Mouse (Mus musculus) liver, embryonic 14.5 days (tissue): ENCODE measurements around the gene Mcat. TPM values are rescaled to one million over a fixed set of nuclear protein-coding genes. Genes with fewer than 3 reads are reported as not detected.

Source experiments
- ATAC-seq: fragments of 200-750 bp; cut with Nextera tagmentation; 2 replicates; pipeline ENCODE4 v1.8.0; 2017; ENCODE audit warnings: moderate number of reproducible peaks, mild to moderate bottlenecking, moderate library complexity; ENCODE audit not compliant: insufficient read depth
- DNase-seq, 3 experiments: peaks; one replicate each; pipeline ENCODE4 v3.0.0-alpha.2; 2012 to 2013; ENCODE audit warnings: low read depth in 3 of 3, low spot score in 3 of 3
- H3K27ac ChIP-seq: fragments of 300-500 bp; sonication (generic); 2 replicates; pipeline ENCODE4 v1.5.1; 2014; ENCODE audit warnings: moderate library complexity, mild to moderate bottlenecking, control low read depth, inconsistent platforms
- H3K27me3 ChIP-seq: fragments of 300-500 bp; sonication (generic); 2 replicates; pipeline ENCODE4 v1.6.1; 2014; ENCODE audit warnings: mild to moderate bottlenecking, low read length, moderate library complexity; ENCODE audit not compliant: control insufficient read depth, insufficient read depth
- H3K36me3 ChIP-seq: fragments of 300-500 bp; sonication (generic); replicated peaks from 2 replicates; pipeline ENCODE4 v1.6.1; 2014; ENCODE audit warnings: low read depth; ENCODE audit not compliant: control insufficient read depth, insufficient read depth
- H3K4me1 ChIP-seq, 2 experiments: fragments of 200-500 bp in 1 of 2; fragments of 300-500 bp in 1 of 2; sonication (generic) in 1 of 2; replicated peaks; 2 replicates each; pipeline ENCODE4 v1.6.1; 2012 to 2014; ENCODE audit warnings: antibody characterized with exemption in 1 of 2, inconsistent platforms in 1 of 2, low read length in 1 of 2; ENCODE audit not compliant: control insufficient read depth in 2 of 2, insufficient read depth in 2 of 2
- H3K4me2 ChIP-seq: fragments of 300-500 bp; sonication (generic); 2 replicates; pipeline ENCODE4 v1.6.1; 2014; ENCODE audit warnings: low read depth, mild to moderate bottlenecking, control low read depth, moderate library complexity
- H3K4me3 ChIP-seq, 2 experiments: fragments of 200-500 bp in 1 of 2; fragments of 300-500 bp in 1 of 2; sonication (generic) in 1 of 2; 2 replicates each; pipeline ENCODE4 v1.5.1; 2012 to 2014; ENCODE audit warnings: low read depth in 2 of 2, low read length in 2 of 2, mild to moderate bottlenecking in 2 of 2, control low read depth in 1 of 2, inconsistent platforms in 1 of 2, moderate library complexity in 1 of 2; ENCODE audit not compliant: insufficient read depth in 1 of 2
- H3K9ac ChIP-seq: fragments of 300-500 bp; sonication (generic); replicated peaks from 2 replicates; pipeline ENCODE4 v1.6.1; 2014; ENCODE audit warnings: mild to moderate bottlenecking, control low read depth, moderate library complexity
- H3K9me3 ChIP-seq: fragments of 300-500 bp; sonication (generic); 2 replicates; pipeline ENCODE4 v1.6.1; 2016; ENCODE audit warnings: low read length, mixed read lengths; ENCODE audit not compliant: control insufficient read depth
- CTCF ChIP-seq: IDR thresholded peaks from 2 replicates; pipeline ENCODE4 v1.5.1; 2016; ENCODE audit warnings: antibody characterized with exemption, low read depth, control low read depth
- EP300 ChIP-seq: IDR thresholded peaks from 2 replicates; pipeline ENCODE4 v1.6.1; 2016; ENCODE audit warnings: antibody characterized with exemption, low read depth
- WGBS: fragments of 180-500 bp; shearing (Covaris S2); extraction: QIAGEN DNeasy Blood & Tissue Kit; methylation state at CpG from one replicate; pipeline ENCODE4 v1.1.7; 2014; ENCODE audit not compliant: insufficient replicate concordance; 5-methylcytosine and 5-hydroxymethylcytosine counted together
- polyA plus RNA-seq, 2 experiments: library from polyadenylated mRNA; depleted of rRNA in 1 of 2; stranded (reverse) in 1 of 2; unstranded in 1 of 2; fragments of >200 nt; fragmentation: Nextera tagmentation in 1 of 2; extraction: Ambion mirVana in 1 of 2; gene quantifications; 2 replicates each; pipeline versions ENCODE4 v1.2.1 to v1.2.3; 2012 to 2014

Mcat gene
- polyA plus RNA-seq, 2 experiments = 9.8 to 15.5 TPM

DNA sequence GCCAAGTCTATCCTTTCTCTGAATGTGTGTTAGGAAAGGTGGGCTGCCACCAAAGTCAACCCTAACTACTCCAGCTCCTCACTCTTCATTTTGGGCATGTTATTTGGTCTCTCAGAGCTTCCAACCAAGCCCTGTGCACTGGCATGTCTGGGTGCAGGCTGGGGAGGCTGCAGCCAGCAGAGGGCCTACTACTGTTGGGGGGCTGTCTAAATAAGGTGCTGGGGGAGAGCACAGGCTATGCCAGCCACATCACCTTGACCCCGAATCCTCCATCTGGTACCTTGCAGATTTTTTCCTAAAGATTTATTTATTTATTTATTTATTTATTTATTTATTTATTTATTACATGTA is 39.4 kb upstream of the Mcat start:
- Histone ChIP-seq H3K4me1 (peaks cover 20 to 30% of the 10 kb centered on the region in 2 experiments), H3K9ac (no peak overlapping the region), H3K4me2 (no peak overlapping the region), H3K36me3 (no peaks in the 10 kb centered on the region), H3K9me3 (no peaks in the 10 kb centered on the region), H3K4me3 (no peak overlapping the region), H3K27ac (no peak overlapping the region), H3K27me3 (no peaks in the 10 kb centered on the region)
- WGBS = 82% methylated on average over 1 of the region's 1 CpGs
- TF ChIP-seq CTCF = peak; percentile 48
- no peak for TF ChIP-seq EP300
- DNase-seq = no peak
- no peak for ATAC-seq

DNA sequence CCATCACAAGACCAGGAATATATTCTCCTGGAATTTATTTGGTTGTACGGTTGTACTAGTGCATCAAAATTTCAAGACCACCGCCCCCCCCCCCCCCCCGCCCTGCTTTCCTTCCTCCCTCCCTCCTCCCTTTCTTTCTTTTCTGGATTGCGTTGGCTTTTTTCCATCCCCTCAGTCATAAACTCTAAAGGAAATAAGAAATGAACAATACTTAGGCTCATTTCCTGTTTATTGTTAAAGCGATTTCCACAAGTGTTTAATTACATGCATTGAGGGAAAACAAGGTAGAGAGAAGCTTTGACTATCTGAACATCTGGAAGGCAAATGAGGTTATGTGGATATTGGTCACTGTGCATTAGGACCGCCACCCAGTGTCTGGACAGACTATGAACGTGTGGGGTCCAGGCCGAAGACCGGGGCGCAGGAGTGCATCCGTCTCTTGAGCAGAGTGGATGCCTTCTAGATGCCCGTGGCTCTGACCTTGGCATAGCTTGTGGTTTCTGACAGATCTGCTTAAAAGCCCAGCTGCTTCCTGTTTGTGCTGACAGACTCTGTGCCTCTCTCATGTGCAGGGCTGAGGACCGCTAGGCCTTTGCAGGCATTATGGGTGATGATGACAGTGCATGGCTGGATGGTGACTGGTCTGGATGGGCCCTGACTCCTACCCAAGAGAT is 38.9 kb upstream of the Mcat start:
- TF ChIP-seq EP300 (no peak), CTCF (no peak)
- no peak overlapping the region for H3K4me2 ChIP-seq
- H3K4me3 ChIP-seq = no peak overlapping the region
- H3K36me3 ChIP-seq = no peaks in the 10 kb centered on the region
- no peaks in the 10 kb centered on the region for H3K9me3 ChIP-seq
- H3K27ac ChIP-seq = no peak overlapping the region
- H3K4me1 ChIP-seq = peaks cover 20 to 30% of the 10 kb centered on the region in 2 experiments
- ATAC-seq (no peak), DNase-seq (no peak)
- H3K9ac ChIP-seq = no peak overlapping the region
- H3K27me3 ChIP-seq = no peaks in the 10 kb centered on the region
- 55% methylated on average over 13 of the region's 13 CpGs for WGBS

DNA sequence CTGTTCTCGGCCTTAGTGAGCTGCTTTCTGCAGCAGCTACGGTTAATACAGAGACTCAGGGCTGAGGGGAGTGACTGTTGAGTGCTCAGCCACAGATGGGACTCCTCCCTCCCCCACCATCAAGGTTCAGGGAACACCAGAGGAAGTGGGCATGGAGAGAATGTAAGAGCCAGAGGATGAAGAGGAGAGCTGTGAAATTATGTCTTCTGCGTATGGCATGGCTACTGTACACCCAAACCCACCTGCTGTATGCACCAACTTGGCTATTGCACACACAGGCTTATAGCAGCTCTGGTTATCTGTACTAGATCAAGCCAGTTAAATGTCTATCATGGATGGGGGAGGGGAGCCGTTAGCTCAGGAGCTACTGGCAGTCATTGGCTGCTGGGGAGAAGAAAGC is 37.6 kb upstream of the Mcat start:
- Histone ChIP-seq H3K9me3 (no peaks in the 10 kb centered on the region), H3K4me1 (peaks cover 14 to 22% of the 10 kb centered on the region in 2 experiments), H3K27me3 (no peaks in the 10 kb centered on the region), H3K4me2 (no peak overlapping the region), H3K36me3 (no peaks in the 10 kb centered on the region), H3K27ac (no peak overlapping the region; the same call in 1 of the 2 replicates), H3K4me3 (no peak overlapping the region), H3K9ac (peak overlapping the region; percentile 9; the same call in 1 of the 2 replicates)
- 31% methylated on average over 4 of the region's 4 CpGs for WGBS
- DNase-seq (no peak), ATAC-seq (peak; percentile 34; the same call in 1 of the 2 replicates)
- TF ChIP-seq EP300 (peak; percentile 48), CTCF (no peak)

DNA sequence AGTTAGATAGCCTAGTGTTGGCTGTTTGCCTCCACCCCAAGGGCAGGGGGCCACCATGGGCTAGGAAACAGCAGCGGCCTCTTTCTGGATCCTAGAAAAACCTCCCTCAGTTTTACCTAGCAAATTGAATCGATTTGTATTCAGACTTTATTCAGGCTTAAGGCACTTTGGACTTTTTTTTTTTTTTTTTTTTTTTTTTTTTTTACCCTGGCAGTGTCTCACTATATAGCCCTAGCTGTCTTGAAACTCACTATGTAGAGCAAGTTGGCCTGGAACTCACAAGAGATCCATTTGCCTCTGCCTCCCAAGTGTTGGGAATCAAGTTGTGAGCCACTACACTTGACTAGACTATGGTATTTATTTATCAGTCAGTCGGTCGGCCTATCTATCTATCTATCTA is 33.2 kb upstream of the Mcat start:
- DNase-seq (no peak), ATAC-seq (no peak)
- no peaks in the 10 kb centered on the region for H3K27me3 ChIP-seq
- no peak overlapping the region for H3K4me3 ChIP-seq
- H3K4me1 ChIP-seq = peaks cover 23 to 31% of the 10 kb centered on the region in 2 experiments
- no peaks in the 10 kb centered on the region; the same call in 1 of the 2 replicates for H3K36me3 ChIP-seq
- no peaks in the 10 kb centered on the region for H3K9me3 ChIP-seq
- WGBS = 75% methylated on average over 4 of the region's 4 CpGs
- no peak overlapping the region for H3K27ac ChIP-seq
- TF ChIP-seq CTCF = no peak
- no peak for TF ChIP-seq EP300
- peak overlapping the region; percentile 18; the same call in 1 of the 2 replicates for H3K9ac ChIP-seq
- H3K4me2 ChIP-seq = no peak overlapping the region

DNA sequence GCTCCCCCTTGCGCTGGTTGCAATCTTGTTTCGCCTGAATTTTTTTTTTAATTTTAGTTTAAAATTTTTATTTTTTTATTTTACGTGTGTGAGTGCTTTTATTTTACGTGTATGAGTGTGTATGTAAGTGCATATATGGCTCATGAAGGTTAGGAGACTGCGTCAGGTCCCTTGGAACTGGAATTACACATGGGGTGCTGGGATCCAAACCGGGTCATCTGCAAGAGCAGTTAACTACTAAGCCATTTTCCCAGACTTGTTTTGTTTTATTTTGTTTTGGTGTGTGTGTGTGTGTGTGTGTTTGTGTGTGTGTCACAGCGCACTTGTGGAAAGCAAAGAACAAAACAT is 31.8 kb upstream of the Mcat start:
- ATAC-seq (no peak), DNase-seq (no peak)
- TF ChIP-seq CTCF (no peak), EP300 (no peak)
- H3K4me3 ChIP-seq = peak overlapping the region; percentile 50 to 81
- peaks cover 8% of the 10 kb centered on the region for H3K36me3 ChIP-seq
- no peaks in the 10 kb centered on the region for H3K9me3 ChIP-seq
- H3K4me1 ChIP-seq = peaks cover 32 to 38% of the 10 kb centered on the region in 2 experiments
- H3K9ac ChIP-seq = peak overlapping the region; percentile 57
- WGBS = 22% methylated on average over 7 of the region's 7 CpGs
- H3K27ac ChIP-seq = peak overlapping the region; percentile 57
- H3K4me2 ChIP-seq = peak overlapping the region; percentile 99
- H3K27me3 ChIP-seq = no peaks in the 10 kb centered on the region
